Mouse (Mus musculus) neural tube, embryonic 15.5 days (tissue): ENCODE measurements at regions not wholly inside any gene's neighbourhood (a gene's known extent, or its start where the extent isn't known, plus 50 kb on each side); places are given as distances from the start of the nearest gene placed in this dataset.

ENCODE experiments used
- ATAC-seq: fragments of 200-750 bp; cut with Nextera tagmentation; 2 replicates; pipeline ENCODE4 v1.8.0; 2017; ENCODE audit warnings: mild to moderate bottlenecking, moderate TSS enrichment, moderate library complexity; ENCODE audit not compliant: low FRiP score
- H3K27ac ChIP-seq: fragments of 300-500 bp; sonication (generic); replicated peaks from 2 replicates; pipeline ENCODE4 v1.5.1; 2015; ENCODE audit warnings: mild to moderate bottlenecking, inconsistent platforms
- H3K27me3 ChIP-seq: fragments of 300-500 bp; sonication (generic); replicated peaks from 2 replicates; pipeline ENCODE4 v1.6.1; 2015; ENCODE audit warnings: inconsistent platforms
- H3K36me3 ChIP-seq: fragments of 300-500 bp; sonication (generic); 2 replicates; pipeline ENCODE4 v1.6.1; 2015; ENCODE audit warnings: inconsistent platforms
- H3K4me1 ChIP-seq: fragments of 300-500 bp; sonication (generic); 2 replicates; pipeline ENCODE4 v1.6.1; 2015; ENCODE audit warnings: inconsistent platforms
- H3K4me2 ChIP-seq: fragments of 300-500 bp; sonication (generic); 2 replicates; pipeline ENCODE4 v1.6.1; 2015; ENCODE audit warnings: inconsistent platforms, mild to moderate bottlenecking, moderate library complexity
- H3K4me3 ChIP-seq: fragments of 300-500 bp; sonication (generic); replicated peaks from 2 replicates; pipeline ENCODE4 v1.5.1; 2015; ENCODE audit warnings: mild to moderate bottlenecking, inconsistent platforms
- H3K9ac ChIP-seq: fragments of 300-500 bp; sonication (generic); replicated peaks from 2 replicates; pipeline ENCODE4 v1.6.1; 2015; ENCODE audit warnings: mild to moderate bottlenecking, inconsistent platforms
- H3K9me3 ChIP-seq: fragments of 300-500 bp; sonication (generic); replicated peaks from 2 replicates; pipeline ENCODE4 v1.6.1; 2016; ENCODE audit warnings: inconsistent platforms
- WGBS: fragments of 180-500 bp; shearing (Covaris S2); methylation state at CpG from one replicate; pipeline ENCODE4 v1.1.7; 2015; ENCODE audit warnings: mixed read lengths; 5-methylcytosine and 5-hydroxymethylcytosine counted together

- Histone ChIP-seq H3K27me3 (no peaks in the 10 kb centered on the region), H3K4me1 (no peaks in the 10 kb centered on the region), H3K9me3 (no peaks in the 10 kb centered on the region), H3K27ac (no peak overlapping the region), H3K36me3 (no peaks in the 10 kb centered on the region), H3K4me2 (no peak overlapping the region), H3K4me3 (no peak overlapping the region), H3K9ac (no peak overlapping the region)
- WGBS: 87% methylated on average over 6 of the region's 6 CpGs
- no peak for ATAC-seq
Observed at GRCm38 (mm10) chr3:15223266-15223665, 108.8 kb downstream of the Gm9733 start.

DNA sequence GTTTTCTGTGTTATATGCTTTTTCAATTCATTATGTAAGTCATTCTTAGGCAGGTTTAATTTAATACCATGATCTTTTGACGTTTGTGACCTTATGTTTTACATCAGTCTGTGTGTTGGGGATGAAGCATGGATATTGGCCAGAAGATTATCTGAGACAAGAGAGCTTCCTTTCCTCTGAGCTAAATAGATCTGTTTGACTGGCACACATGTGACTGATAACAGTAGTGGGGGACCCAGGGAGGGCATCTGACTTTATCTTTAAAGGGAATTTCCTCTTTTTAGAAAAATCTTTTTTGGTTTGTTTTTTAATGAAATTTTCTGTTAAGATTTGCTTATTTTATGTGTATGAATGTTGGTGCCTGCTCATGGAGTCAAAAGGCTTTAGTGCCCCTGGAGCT, 107.7 kb downstream of the Gm9733 start:
- no peak for ATAC-seq
- H3K9me3 ChIP-seq: no peaks in the 10 kb centered on the region
- H3K9ac ChIP-seq: no peak overlapping the region
- WGBS: 73% methylated on average over 1 of the region's 1 CpGs
- no peaks in the 10 kb centered on the region for H3K36me3 ChIP-seq
- no peak overlapping the region for H3K27ac ChIP-seq
- H3K4me2 ChIP-seq: no peak overlapping the region
- H3K4me3 ChIP-seq: no peak overlapping the region
- H3K4me1 ChIP-seq: no peaks in the 10 kb centered on the region
- no peaks in the 10 kb centered on the region for H3K27me3 ChIP-seq

DNA sequence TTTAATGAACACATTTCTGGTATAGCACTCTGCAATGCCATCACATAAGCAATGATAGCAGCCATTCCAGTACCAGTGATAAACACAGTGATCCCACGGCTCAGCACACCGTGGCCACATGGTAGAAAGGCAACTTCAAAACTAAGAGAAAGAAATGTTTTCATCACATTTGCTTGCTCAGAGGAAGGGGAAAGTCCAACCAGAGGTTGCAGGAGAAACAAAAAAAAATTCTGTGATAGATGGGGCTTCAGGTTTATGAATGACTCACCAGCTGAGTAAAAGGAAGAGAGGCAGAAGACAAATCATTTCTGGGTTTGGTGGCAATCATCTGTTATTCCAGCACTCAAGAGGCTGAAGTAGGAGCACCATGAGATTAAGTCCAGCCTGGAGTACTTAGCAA, 103.5 kb downstream of the Gm9733 start:
- no peak for ATAC-seq
- H3K4me1 ChIP-seq: no peaks in the 10 kb centered on the region
- H3K4me3 ChIP-seq: no peak overlapping the region
- no peaks in the 10 kb centered on the region for H3K36me3 ChIP-seq
- no peaks in the 10 kb centered on the region for H3K27me3 ChIP-seq
- H3K4me2 ChIP-seq: no peak overlapping the region
- 95% methylated on average over 2 of the region's 2 CpGs for WGBS
- H3K27ac ChIP-seq: no peak overlapping the region
- H3K9me3 ChIP-seq: no peaks in the 10 kb centered on the region
- H3K9ac ChIP-seq: no peak overlapping the region

GRCm38 (mm10) chr3:15230204-15230603, 101.9 kb downstream of the Gm9733 start:
- 76% methylated on average over 6 of the region's 6 CpGs for WGBS
- H3K4me3 ChIP-seq: no peak overlapping the region
- H3K27me3 ChIP-seq: no peaks in the 10 kb centered on the region
- no peaks in the 10 kb centered on the region for H3K4me1 ChIP-seq
- ATAC-seq: no peak
- no peaks in the 10 kb centered on the region for H3K36me3 ChIP-seq
- no peak overlapping the region for H3K4me2 ChIP-seq
- no peak overlapping the region for H3K27ac ChIP-seq
- H3K9me3 ChIP-seq: no peaks in the 10 kb centered on the region
- H3K9ac ChIP-seq: no peak overlapping the region

DNA sequence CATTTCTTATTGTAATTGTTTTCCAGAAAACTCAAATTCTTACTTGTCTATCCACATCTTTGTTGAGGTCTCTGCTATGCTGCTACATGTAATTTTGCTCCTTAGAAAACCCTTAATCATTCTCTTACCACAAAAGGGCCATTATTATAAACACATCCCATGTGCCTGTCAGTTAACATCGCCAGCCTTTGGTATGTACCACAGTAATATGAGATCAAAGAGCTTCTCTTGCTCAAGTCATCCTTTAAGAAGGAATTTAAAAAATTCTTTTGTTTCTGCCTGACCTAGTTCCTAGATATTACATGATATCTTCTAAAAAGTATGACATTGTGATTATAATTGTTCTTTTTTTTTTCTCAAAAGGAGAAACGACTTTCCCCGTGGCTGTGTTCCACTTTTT, 100.7 kb downstream of the Gm9733 start:
- Histone ChIP-seq H3K36me3 (no peaks in the 10 kb centered on the region), H3K27me3 (no peaks in the 10 kb centered on the region), H3K4me2 (no peak overlapping the region), H3K9ac (no peak overlapping the region), H3K27ac (no peak overlapping the region), H3K4me1 (no peaks in the 10 kb centered on the region), H3K4me3 (no peak overlapping the region), H3K9me3 (no peaks in the 10 kb centered on the region)
- no peak for ATAC-seq
- WGBS: 67% methylated on average over 3 of the region's 3 CpGs

DNA sequence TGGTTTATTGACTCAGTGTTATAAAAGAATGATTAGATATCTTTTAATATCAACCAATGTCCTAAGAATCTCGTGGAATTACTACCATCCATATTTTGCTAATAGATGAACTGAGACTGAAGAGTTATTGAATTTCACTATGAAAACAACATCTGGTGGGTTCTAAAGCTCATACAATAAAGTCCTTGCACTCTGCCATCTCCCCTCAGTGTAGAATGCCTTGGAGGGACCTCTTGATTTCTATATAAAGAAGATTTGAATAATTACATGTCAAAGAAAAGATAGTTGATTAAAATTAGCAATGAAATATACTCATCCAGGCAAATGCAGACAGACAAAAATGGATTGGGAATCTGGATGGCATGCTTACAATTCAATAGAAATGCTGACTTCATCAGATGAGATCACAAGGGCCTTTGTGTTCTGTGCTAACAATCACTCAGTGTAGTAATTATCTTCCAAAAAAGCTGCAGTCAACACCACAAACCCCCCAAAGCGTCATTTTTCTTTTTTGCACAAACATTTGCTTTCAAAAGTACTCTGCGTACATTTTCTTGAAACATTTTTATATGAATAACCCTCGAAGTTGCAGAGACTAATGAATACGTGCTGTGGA, 94.2 kb downstream of the Gm9733 start:
- no peak for ATAC-seq
- 79% methylated on average over 5 of the region's 5 CpGs for WGBS
- H3K4me3 ChIP-seq: no peak overlapping the region
- no peaks in the 10 kb centered on the region for H3K4me1 ChIP-seq
- H3K36me3 ChIP-seq: no peaks in the 10 kb centered on the region
- no peak overlapping the region for H3K4me2 ChIP-seq
- H3K27ac ChIP-seq: no peak overlapping the region
- H3K9me3 ChIP-seq: no peaks in the 10 kb centered on the region
- no peaks in the 10 kb centered on the region for H3K27me3 ChIP-seq
- H3K9ac ChIP-seq: no peak overlapping the region

- Histone ChIP-seq H3K9me3 (no peaks in the 10 kb centered on the region), H3K27me3 (no peaks in the 10 kb centered on the region), H3K4me1 (no peaks in the 10 kb centered on the region), H3K27ac (no peak overlapping the region), H3K4me3 (no peak overlapping the region), H3K9ac (no peak overlapping the region), H3K4me2 (no peak overlapping the region), H3K36me3 (no peaks in the 10 kb centered on the region)
- ATAC-seq: no peak
Observed at GRCm38 (mm10) chr3:15242388-15242787, 89.7 kb downstream of the Gm9733 start.

DNA sequence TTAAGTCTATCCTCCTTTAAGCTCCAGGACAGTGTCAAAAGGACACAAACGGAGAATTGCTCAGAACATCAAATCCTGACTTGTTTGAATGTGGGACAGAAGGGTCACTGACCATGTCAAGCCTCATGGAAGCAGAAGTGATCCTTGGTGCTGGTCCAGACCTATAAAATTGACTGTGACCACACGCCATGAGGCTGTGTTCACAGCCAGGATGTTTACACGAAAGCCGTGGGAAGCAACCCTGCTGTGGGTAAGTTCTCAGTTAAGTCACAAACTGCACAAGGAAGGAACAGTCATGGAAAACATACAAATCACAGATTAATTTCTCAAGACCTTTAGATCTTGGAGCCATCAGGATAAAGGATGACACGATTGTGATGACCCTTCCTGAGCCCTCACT, 88.5 kb downstream of the Gm9733 start:
- H3K27ac ChIP-seq: no peak overlapping the region
- no peaks in the 10 kb centered on the region for H3K4me1 ChIP-seq
- H3K4me3 ChIP-seq: no peak overlapping the region
- H3K4me2 ChIP-seq: no peak overlapping the region
- no peak for ATAC-seq
- H3K36me3 ChIP-seq: no peaks in the 10 kb centered on the region
- H3K9me3 ChIP-seq: no peaks in the 10 kb centered on the region
- H3K27me3 ChIP-seq: no peaks in the 10 kb centered on the region
- no peak overlapping the region for H3K9ac ChIP-seq
- WGBS: 79% methylated on average over 5 of the region's 5 CpGs

DNA sequence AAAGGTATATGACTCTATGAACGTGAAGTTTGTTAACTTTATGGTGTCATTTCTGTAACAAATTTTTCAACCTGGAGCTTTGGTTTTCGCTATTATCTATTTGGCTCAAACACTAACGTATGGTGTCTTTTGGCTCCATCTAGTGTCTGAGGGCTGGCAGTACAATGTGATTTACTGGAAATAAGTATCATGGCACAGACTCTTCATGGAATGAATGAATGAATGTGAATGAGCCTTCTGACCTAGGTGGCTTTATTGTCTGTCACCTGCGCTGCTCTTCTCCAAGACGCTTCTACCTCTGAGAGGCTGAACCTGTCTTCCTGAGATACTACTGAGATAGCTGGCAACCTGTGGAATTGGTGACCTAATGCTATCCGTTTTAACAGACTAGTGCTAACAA, 87.1 kb downstream of the Gm9733 start:
- peak; percentile 78; the same call in 1 of the 2 replicates for ATAC-seq
- Histone ChIP-seq H3K9ac (no peak overlapping the region), H3K4me1 (no peaks in the 10 kb centered on the region), H3K36me3 (no peaks in the 10 kb centered on the region), H3K9me3 (no peaks in the 10 kb centered on the region), H3K4me3 (no peak overlapping the region), H3K27me3 (no peaks in the 10 kb centered on the region), H3K4me2 (no peak overlapping the region), H3K27ac (no peak overlapping the region)
- WGBS: 28% methylated on average over 6 of the region's 6 CpGs
